ENCODE assay signal across 8 mouse cellular contexts in the genomic region with DNA sequence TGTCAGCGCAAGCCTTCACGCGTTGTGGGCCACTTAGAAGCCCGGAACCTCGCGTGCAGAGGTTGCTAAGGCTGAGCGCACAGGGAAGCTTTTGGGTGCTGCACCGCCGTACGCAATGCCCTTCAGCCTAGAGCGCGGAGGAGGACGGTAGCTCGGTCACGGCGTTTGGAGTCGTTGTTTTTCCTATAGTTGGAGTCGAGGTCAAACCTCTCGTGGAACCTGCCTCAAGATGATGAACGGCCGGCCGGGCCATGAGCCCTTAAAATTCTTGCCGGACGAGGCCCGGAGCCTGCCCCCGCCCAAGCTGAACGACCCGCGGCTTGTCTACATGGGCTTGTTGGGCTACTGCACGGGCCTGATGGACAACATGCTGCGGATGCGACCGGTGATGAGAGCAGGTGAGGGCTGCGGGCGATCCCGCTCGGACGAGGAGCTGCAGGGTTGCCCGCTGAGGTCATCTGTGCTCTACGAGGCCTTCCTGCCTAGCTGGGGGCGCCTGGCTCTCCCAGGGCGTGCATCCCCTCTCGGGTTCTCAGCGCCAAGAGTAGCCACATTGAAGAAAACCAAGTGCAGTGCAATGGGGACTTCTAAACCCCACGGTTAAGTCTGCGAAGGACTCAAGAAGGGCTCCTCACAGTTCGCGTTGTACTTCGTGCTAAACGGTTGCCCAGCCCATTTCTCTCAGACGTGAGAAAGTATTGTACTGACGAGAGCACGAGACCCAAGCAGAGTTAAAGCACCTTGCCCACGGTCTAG. TPM values are rescaled to one million over a fixed set of nuclear protein-coding genes. Genes with fewer than 3 reads are reported as not detected.
DNase-seq lines count a peak whose midpoint lies in the region; ATAC-seq lines count a peak whose summit lies in the region.

Gene Ndufc2, plus strand, starts transcription at position 44 of the 756 bp plus-strand sequence.

- peak within 1 kb of the TSS; percentile 66 for H3K4me2 ChIP-seq in hindbrain, embryonic 14.5 days (replicated peaks)

- peak; percentile 52 for DNase-seq in WW6 (ENCODE audit: low read depth, low spot score)
- DNase-seq in cerebellum, postnatal 14 days: peak; percentile 88
- DNase-seq in frontal cortex, postnatal 25 days (ENCODE audit: low spot score in 2 of 2): peak; percentile 57 to 61
- DNase-seq in hindbrain, embryonic 14.5 days (ENCODE audit: low spot score): peak; percentile 88
- DNase-seq in left cerebral cortex, adult 8-10 months (ENCODE audit: low spot score in 2 of 2): peak; percentile 39 to 63
- DNase-seq in right cerebral cortex, postnatal 14 days: peak; percentile 81
- DNase-seq in yolk sac, embryonic 10.5 days (ENCODE audit: low spot score): peak; percentile 81

- peak within 1 kb of the TSS; percentile 97 for H3K9ac ChIP-seq in hindbrain, embryonic 14.5 days

- under 1% methylated on average over 54 of the region's 54 CpGs for WGBS in hindbrain, embryonic 14.5 days

- H3K27me3 ChIP-seq in hindbrain, embryonic 14.5 days (ENCODE audit: control insufficient read depth, insufficient read depth, low read length): no peaks in the 10 kb centered on the region

- H3K9me3 ChIP-seq in hindbrain, embryonic 14.5 days (ENCODE audit: control insufficient read depth, low read length): no peaks in the 10 kb centered on the region

- peak; percentile 96 for ATAC-seq in hindbrain, embryonic 14.5 days (ENCODE audit: low FRiP score)
- ATAC-seq in megakaryocyte progenitor cell, adult 5-6 weeks (replicated peaks; ENCODE audit: poor library complexity): peak; percentile 97

- H3K36me3 ChIP-seq in hindbrain, embryonic 14.5 days (replicated peaks; ENCODE audit: control insufficient read depth, insufficient read depth): no peaks in the 10 kb centered on the region

- H3K4me3 ChIP-seq in hindbrain, embryonic 14.5 days (replicated peaks; ENCODE audit: low read length): peak within 1 kb of the TSS; percentile 92

- peak within 1 kb of the TSS; percentile 85 for H3K27ac ChIP-seq in hindbrain, embryonic 14.5 days

- H3K4me1 ChIP-seq in hindbrain, embryonic 14.5 days (replicated peaks; ENCODE audit: control insufficient read depth, insufficient read depth, low read length): peaks cover 11% of the 10 kb centered on the region

RNA-seq across cellular contexts. Expression of gene Ndufc2, which starts in this region (rescaled TPM):
- 499 and 550 TPM in 2 replicates for polyA plus RNA-seq in hindbrain, embryonic 14.5 days (2014; fragmentation: Nextera tagmentation; extraction: Ambion mirVana)
- total RNA-seq in left cerebral cortex, adult 8-10 months (2022): 100 to 1,000 TPM; 222 to 234 (median 229) TPM
- total RNA-seq in megakaryocyte progenitor cell, adult 5-6 weeks (2015): 173 and 202 TPM in 2 replicates
- 307 and 320 TPM in 2 replicates for total RNA-seq in megakaryocyte progenitor cell, adult 5-6 weeks (2017)

Comparison
In these comparisons a context has a peak if more than half of its experiments do, and no peak if none do; other contexts are left out.
1. Peak in every context shown above with its lines: DNase-seq, ATAC-seq, H3K4me3 ChIP-seq and H3K27ac ChIP-seq.